Mouse (Mus musculus) hindbrain, embryonic 10.5 days (tissue): ENCODE measurements around the gene Vps11. TPM values are rescaled to one million over a fixed set of nuclear protein-coding genes. Genes with fewer than 3 reads are reported as not detected.
"Not testable (repeated sequence)": the region's sequence is repeated elsewhere in the genome, so short reads cannot be mapped to it uniquely, and the experiment has no call there.

ENCODE experiments used
- DNase-seq: peaks from one replicate; pipeline ENCODE4 v3.0.0-alpha.2; 2017; ENCODE audit warnings: low spot score
- H3K27ac ChIP-seq: fragments of 300-500 bp; sonication (generic); 2 replicates; pipeline ENCODE4 v1.5.1; 2016; ENCODE audit warnings: mild to moderate bottlenecking, moderate library complexity
- H3K27me3 ChIP-seq: fragments of 300-500 bp; sonication (generic); 2 replicates; pipeline ENCODE4 v1.6.1; 2016; ENCODE audit warnings: mild to moderate bottlenecking; ENCODE audit not compliant: poor library complexity, insufficient read depth, severe bottlenecking
- H3K36me3 ChIP-seq: fragments of 300-500 bp; sonication (generic); 2 replicates; pipeline ENCODE4 v1.6.1; 2016; ENCODE audit warnings: mild to moderate bottlenecking, moderate library complexity
- H3K4me1 ChIP-seq: fragments of 300-500 bp; sonication (generic); replicated peaks from 2 replicates; pipeline ENCODE4 v1.6.1; 2016; ENCODE audit warnings: mild to moderate bottlenecking
- H3K4me3 ChIP-seq: fragments of 300-500 bp; sonication (generic); 2 replicates; pipeline ENCODE4 v1.5.1; 2016; ENCODE audit warnings: mild to moderate bottlenecking, moderate library complexity
- H3K9me3 ChIP-seq: fragments of 300-500 bp; sonication (generic); 2 replicates; pipeline ENCODE4 v1.6.1; 2016; ENCODE audit warnings: mild to moderate bottlenecking, moderate library complexity
- WGBS: fragments of 180-500 bp; shearing (Covaris S2); methylation state at CpG from one replicate; pipeline ENCODE4 v1.1.7; 2016; 5-methylcytosine and 5-hydroxymethylcytosine counted together
- polyA plus RNA-seq: library from polyadenylated mRNA; unstranded; fragments of >200 nt; fragmentation: Nextera tagmentation; extraction: Ambion mirVana; gene quantifications from 2 replicates; pipeline ENCODE4 v1.2.1, GENCODE M21; 2016

Gene Vps11
- polyA plus RNA-seq, 1 experiment from 2014 or later = 34.8 TPM

DNA sequence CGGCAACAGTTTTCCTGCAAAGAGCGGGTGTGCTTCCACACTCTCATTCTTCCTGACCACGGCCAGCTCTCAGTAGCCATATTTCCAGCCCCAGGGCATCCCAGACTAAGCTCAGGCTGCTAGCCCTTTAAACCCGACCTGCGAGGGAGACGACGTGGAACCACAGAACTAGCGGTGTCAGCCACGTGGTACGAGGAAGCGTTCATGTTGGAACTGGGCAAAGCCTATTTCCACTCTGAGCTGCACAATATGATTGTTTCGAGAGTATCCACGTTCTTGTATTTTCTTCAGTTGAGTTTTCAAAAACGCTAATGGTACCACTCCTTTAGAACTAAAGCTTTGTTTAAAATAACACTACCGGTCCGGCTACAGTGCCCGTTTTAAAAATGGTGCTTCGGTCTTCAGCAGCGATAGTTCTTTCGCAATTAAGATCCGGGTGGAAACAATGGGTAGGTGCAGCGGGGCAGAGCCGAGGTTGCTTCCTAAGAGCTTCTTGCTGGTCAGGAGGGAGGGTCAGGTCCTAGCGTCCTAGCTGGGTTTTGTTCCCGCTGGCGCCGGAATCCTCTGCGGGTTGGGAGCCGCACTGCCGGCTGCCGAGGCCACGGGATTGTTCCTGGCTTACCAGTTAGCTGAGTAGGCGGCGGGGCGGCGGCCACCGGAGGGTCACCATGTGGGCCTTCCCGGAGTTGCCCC is 35.0 kb downstream of the Vps11 start:
- Histone ChIP-seq H3K36me3 (peaks cover 37% of the 10 kb centered on the region), H3K9me3 (no peaks in the 10 kb centered on the region), H3K27ac (peak overlapping the region; percentile 97), H3K4me3 (peak overlapping the region; percentile 87), H3K4me1 (peaks cover 19% of the 10 kb centered on the region), H3K27me3 (no peaks in the 10 kb centered on the region)
- under 1% methylated on average over 38 of the region's 38 CpGs for WGBS
- DNase-seq = peak; percentile 81

DNA sequence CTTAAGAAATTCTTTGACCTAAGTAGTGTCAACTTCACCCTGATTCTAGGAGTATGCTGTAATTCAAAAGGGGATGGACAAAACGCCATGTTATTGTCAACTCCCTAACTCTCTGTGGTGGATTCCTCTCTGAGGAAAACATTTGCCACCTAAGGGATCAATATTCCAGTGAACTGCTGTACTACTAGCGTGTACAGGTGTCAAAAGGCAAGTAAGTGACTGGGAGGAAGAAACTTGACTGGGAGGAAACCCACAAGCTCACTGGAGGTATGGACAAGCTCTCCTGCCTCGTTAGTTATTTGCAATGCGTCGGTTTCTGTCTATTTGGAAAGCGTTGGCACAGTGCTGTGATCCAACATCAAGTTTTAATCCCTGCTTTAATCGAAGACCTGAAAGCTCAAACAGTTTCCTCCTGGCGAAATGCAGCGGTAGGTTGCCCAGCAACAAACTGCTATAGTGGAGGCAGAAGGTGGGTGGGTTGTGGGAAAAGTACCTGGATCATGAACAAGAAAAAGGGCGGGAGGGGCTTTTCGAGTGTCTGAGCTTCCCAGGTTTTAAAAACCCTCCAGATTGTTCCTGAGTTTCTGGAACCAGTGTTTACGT is 35.6 kb downstream of the Vps11 start, which contains the start of gene Dpagt1:
Dpagt1 (plus strand) TSS at position 252 of the 603 bp plus-strand sequence.
- 5% methylated on average over 12 of the region's 12 CpGs for WGBS
- no peak for DNase-seq

DNA sequence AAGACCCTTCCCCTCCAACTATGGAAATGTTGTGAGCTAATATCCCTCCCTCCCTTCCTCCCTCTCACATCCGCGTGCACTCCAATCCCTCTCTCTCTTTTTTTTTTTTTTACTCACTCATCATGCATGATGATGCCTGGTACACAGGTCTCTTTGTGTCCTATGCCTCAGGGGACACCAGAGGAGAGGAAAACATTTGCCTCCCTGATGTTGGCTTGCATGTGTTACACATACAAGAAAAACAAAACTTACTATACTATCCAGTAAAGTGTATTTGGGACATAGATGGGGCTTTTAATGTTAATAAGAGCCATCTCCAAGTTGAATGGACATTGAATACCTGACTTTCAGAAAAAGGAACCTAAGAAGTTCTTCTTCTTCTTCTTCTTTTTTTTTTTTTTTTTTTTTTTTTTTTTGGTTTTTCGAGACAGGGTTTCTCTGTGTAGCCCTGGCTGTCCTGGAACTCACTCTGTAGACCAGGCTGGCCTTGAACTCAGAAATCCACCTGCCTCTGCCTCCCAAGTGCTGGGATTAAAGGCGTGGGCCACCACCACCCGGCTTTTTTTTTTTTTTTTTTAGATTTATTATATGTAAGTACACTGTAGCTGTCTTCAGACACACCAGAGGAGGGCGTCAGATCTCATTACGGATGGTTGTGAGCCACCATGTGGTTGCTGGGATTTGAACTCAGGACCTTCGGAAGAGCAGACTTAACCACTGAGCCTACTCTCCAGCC is 36.3 kb downstream of the Vps11 start:
- 74% methylated on average over 7 of the region's 8 CpGs for WGBS
- Histone ChIP-seq H3K4me1 (peaks cover 27% of the 10 kb centered on the region), H3K36me3 (peaks cover 24% of the 10 kb centered on the region), H3K27ac (peak overlapping the region; percentile 97; the same call in 1 of the 2 replicates)
- not testable (repeated sequence) for DNase-seq, H3K4me3 ChIP-seq, H3K27me3 ChIP-seq, H3K9me3 ChIP-seq

More for the DNA sequence above, 35.6 kb downstream of the Vps11 start, which contains the start of gene Dpagt1:
- Histone ChIP-seq H3K27ac (peak within 1 kb of the TSS; percentile 97), H3K27me3 (no peaks in the 10 kb centered on the region), H3K36me3 (peaks cover 31% of the 10 kb centered on the region), H3K4me3 (peak within 1 kb of the TSS; percentile 87), H3K9me3 (no peaks in the 10 kb centered on the region), H3K4me1 (peaks cover 21% of the 10 kb centered on the region)

DNA sequence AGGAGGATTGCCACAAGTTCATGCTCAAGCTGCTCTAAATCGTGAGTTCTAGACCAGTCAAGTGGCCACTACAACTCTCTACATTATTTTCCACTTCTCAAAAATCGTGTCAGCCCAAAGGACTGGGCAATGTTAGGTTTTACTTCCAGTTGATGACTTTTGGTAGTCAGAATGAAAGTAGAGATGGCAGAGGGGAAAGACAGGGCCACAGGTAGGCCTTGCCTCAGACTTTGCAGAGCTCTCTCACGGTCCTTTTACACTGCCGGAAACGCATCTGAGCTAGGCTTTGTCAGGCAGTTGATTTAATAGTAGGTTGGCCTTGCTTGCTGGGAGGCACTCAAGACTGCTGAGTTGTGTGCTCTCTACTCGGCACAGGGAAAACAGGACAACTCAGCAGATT is 37.3 kb downstream of the Vps11 start:
- 81% methylated on average over 6 of the region's 6 CpGs for WGBS
- peaks cover 33% of the 10 kb centered on the region for H3K4me1 ChIP-seq
- H3K27ac ChIP-seq = no peak overlapping the region; the same call in 1 of the 2 replicates
- H3K36me3 ChIP-seq = peaks cover 14% of the 10 kb centered on the region
- H3K4me3 ChIP-seq = no peak overlapping the region
- DNase-seq = no peak
- H3K27me3 ChIP-seq = peaks cover under 1% of the 10 kb centered on the region; the same call in 1 of the 2 replicates
- no peaks in the 10 kb centered on the region for H3K9me3 ChIP-seq

DNA sequence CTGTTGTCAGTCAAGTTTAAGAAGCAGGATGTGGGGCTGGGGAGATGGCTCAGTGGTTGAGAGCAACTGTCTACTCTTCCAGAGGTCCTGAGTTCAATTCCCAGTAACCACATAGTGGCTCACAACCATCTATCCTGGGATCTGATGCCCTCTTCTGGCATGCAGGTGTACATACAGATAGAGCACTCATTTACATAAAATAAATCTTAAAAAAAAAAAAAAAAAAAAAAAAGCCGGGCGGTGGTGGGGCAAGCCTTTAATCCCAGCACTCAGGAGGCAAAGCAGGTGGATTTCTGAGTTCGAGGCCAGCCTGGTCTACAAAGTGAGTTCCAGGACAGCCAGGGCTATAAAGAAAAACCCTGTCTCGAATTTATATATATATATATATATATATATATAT is 37.8 kb downstream of the Vps11 start:
- not testable (repeated sequence) for H3K27ac ChIP-seq, H3K27me3 ChIP-seq, DNase-seq, H3K9me3 ChIP-seq, H3K4me3 ChIP-seq, H3K36me3 ChIP-seq
- 82% methylated on average over 4 of the region's 4 CpGs for WGBS
- H3K4me1 ChIP-seq = peaks cover 38% of the 10 kb centered on the region

DNA sequence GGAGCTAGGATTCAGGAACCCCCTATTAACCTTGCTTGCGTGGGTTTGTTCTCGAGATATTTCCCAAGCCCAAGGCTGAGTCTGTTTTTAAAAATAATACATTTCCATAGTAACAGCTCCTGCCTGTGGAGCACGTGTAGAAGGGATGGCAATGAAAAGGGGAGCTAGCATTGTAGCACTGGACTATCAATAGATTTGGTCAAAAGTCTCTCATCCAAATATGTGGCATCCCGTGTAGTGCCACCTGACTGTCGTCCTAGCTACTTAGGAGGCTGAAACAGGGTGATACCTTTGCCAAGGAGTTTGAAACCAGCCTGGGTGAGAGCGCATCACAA is 40.7 kb downstream of the Vps11 start:
- Histone ChIP-seq H3K9me3 (no peaks in the 10 kb centered on the region), H3K27me3 (peaks cover 12% of the 10 kb centered on the region; the same call in 1 of the 2 replicates), H3K4me1 (peaks cover 40% of the 10 kb centered on the region), H3K36me3 (peaks cover 15% of the 10 kb centered on the region), H3K4me3 (peak overlapping the region; percentile 88), H3K27ac (peak overlapping the region; percentile 85)
- 23% methylated on average over 6 of the region's 6 CpGs for WGBS
- no peak for DNase-seq

DNA sequence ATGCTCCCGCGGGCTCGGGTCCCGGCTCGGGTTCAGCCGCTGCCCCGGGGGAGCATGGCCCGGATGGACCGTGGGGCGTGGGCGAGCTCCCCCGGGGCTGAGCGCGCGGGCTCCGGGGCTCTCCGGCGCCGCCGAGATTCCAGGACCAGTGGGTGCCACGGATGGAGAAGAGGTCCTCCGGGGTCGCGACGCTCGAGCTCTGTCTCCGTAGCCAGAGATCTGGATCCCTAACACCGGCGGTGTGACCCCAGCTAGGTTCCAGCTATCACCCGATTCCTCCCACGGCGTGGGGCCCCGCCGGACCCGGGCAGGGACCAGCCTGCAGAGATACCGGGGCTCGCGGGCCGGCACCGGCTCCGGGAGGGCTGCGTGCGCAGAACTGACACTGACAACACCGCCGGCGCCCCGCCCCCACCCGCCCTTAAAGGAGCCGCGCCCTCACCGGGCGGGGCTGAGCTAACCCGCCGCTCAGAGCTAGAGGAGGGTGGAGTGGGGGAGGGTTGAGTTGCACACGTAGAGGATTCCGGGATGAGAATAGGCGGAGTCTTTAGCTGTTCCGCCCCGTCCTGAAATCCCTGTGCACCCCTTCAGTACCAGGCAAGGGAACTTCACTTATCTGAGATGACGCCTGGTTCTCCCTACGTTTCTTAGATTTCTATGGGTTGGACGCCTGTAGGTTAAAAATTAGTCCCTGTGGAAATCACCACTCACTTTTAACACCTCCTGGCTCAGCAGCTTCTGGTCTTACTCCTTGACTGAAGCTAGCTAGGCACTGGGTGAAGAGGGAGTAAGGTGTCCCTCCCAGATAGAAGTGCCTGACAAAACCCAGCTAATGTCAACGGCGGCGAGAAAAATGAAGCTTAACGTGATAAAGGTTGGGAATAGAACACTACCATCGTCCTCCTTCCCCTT is 41.3 kb downstream of the Vps11 start, which contains the start of gene C2cd2l:
C2cd2l (minus strand) TSS at position 399 of the 912 bp plus-strand sequence.
- peak within 1 kb of the TSS; percentile 85 for H3K27ac ChIP-seq
- under 1% methylated on average over 67 of the region's 67 CpGs for WGBS
- peak; percentile 94 for DNase-seq
- peaks cover 12% of the 10 kb centered on the region; the same call in 1 of the 2 replicates for H3K27me3 ChIP-seq
- H3K36me3 ChIP-seq = peaks cover 22% of the 10 kb centered on the region
- H3K9me3 ChIP-seq = no peaks in the 10 kb centered on the region
- H3K4me3 ChIP-seq = peak within 1 kb of the TSS; percentile 88
- H3K4me1 ChIP-seq = peaks cover 38% of the 10 kb centered on the region

DNA sequence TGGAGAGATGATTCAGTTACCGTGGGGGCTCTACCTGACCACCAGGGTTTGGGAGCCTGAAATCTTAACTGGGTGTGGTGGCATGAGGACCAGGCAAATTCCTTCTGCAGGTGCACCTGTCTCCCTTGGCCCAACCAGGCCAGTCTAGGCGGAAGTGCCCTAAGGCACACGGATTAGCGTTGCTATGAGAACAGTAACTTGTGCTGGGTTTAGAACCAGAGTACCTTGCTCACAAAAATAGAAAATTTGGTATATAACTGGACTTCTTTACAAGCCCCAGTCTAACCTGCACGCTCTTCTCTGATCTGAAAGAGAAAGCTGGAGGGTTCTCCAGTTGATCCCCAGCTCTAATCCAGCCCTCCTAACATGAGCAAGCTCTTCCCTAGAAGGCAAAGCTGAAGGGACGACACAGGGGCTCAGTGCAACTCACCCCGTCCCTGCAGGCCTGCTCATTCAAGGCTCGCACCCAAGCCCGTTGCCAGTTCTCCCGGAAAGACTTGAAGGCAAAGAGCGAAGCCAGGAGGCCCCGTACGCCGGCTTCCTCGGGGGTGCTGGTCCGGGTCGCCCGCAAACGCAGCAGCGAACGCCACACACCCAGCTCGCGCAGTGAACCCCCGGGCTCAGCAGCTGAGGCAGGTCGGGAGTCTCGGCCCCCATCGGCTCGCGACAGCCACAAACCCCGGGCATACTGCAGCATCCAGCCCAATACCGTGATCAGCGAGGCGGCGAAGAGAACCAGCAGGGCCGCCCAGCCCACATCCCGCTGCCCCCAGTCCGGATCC is 42.2 kb downstream of the Vps11 start:
- Histone ChIP-seq H3K27me3 (peaks cover 12% of the 10 kb centered on the region; the same call in 1 of the 2 replicates), H3K36me3 (peaks cover 30% of the 10 kb centered on the region), H3K27ac (peak overlapping the region; percentile 85), H3K4me1 (peaks cover 38% of the 10 kb centered on the region), H3K4me3 (peak overlapping the region; percentile 88), H3K9me3 (no peaks in the 10 kb centered on the region)
- peak; percentile 30 for DNase-seq
- 3% methylated on average over 37 of the region's 37 CpGs for WGBS

DNA sequence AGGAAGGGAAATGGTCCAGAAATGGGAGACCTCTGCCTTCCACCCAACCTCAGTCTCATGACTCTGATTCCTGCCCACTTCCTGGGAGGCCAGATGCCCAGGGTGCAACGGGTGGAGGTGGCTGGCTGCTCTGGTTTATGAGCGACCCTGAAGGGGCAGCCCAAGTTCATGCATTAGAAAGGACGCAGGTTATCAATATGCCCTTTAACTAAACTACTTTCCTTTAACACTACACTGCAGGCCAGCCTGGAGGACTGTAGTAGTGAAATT is 42.7 kb downstream of the Vps11 start:
- 38% methylated on average over 3 of the region's 3 CpGs for WGBS
- peaks cover 35% of the 10 kb centered on the region for H3K36me3 ChIP-seq
- H3K4me1 ChIP-seq = peaks cover 38% of the 10 kb centered on the region

DNA sequence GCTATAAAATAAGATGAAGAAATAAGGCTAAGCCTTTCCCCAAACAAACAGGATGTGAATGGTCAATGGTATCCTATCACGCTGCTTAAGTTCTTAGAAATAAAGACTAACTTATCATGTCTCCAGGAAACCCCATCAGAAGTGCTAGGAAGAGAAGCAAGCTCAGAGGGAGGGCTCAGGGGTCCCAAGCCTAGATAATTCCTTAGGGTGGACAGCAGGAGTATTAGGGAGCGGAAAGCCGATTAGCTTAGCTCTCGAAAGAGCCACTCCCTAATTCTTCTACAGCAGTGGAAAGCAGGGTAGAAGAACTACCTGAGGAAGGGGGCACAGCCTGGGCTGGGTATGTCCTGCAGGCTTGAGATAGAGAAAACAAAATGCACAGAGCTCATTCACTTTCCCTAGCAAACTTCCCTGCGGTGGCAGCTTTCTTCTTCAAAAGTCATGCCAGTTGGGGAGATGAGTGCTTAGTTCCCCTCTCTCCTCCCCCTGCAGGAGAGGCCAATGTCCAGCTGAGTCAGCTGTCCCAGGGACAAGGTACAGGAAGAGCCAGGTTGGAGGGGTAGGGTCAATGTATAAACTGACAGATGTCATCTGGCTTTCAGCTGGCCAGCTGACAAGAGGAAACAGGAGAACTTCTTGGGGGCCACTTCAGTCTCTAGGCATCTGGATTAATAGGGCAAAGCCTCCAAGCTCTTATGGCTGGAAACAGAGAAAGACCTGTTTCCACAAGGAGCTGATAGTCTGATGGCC is 43.2 kb downstream of the Vps11 start:
- H3K4me3 ChIP-seq = peak overlapping the region; percentile 88
- no peak overlapping the region for H3K27ac ChIP-seq
- H3K4me1 ChIP-seq = peaks cover 38% of the 10 kb centered on the region
- DNase-seq = no peak
- H3K36me3 ChIP-seq = peaks cover 41% of the 10 kb centered on the region
- peaks cover 14% of the 10 kb centered on the region; the same call in 1 of the 2 replicates for H3K27me3 ChIP-seq
- WGBS = 65% methylated on average over 5 of the region's 5 CpGs
- no peaks in the 10 kb centered on the region for H3K9me3 ChIP-seq

More for the DNA sequence above, 42.7 kb downstream of the Vps11 start:
- no peak for DNase-seq
- Histone ChIP-seq H3K27ac (0 out of 2 replicates have a peak overlapping the region, but pooled peaks have one; percentile 85), H3K4me3 (peak overlapping the region; percentile 88), H3K27me3 (peaks cover 12% of the 10 kb centered on the region; the same call in 1 of the 2 replicates), H3K9me3 (no peaks in the 10 kb centered on the region)

DNA sequence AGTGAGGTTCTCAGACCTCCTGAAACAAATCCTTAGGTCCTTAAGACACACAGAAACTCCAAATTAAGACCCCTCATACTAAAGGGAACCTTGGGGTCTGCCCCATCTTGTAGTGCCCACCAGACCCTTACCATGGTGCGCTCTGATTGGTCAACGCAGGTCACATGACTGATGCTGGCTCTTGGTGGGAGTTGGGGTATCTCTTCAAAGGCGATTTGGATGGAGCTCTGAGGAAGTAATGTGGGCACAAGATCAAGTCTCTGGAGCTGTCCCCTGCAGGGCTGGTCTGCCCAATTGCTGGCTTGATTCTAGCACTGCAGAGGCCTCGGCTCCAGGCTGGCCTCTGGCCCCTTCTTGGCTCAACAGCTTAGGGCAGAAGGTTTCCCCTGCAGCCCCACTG is 44.0 kb downstream of the Vps11 start:
- Histone ChIP-seq H3K27me3 (peaks cover 18% of the 10 kb centered on the region; the same call in 1 of the 2 replicates), H3K36me3 (peaks cover 49% of the 10 kb centered on the region), H3K9me3 (no peaks in the 10 kb centered on the region), H3K4me1 (peaks cover 38% of the 10 kb centered on the region), H3K27ac (no peak overlapping the region), H3K4me3 (no peak overlapping the region)
- 71% methylated on average over 4 of the region's 4 CpGs for WGBS
- DNase-seq = no peak
